Mouse (Mus musculus): Measurements from ENCODE around the gene Mrpl49. TPM values are rescaled to one million over a fixed set of nuclear protein-coding genes. Genes with fewer than 3 reads are reported as not detected.

Mrpl49 gene
- total and polyA plus RNA-seq, 3 experiments: 23.5 to 39.0 (median 37.1) TPM

GRCm38 (mm10) chr19:6005541-6005940, 52.0 kb downstream of the Mrpl49 start:
- Histone ChIP-seq H3K27ac (no peak overlapping the region), H3K4me3 (no peak overlapping the region), H3K9ac (ENCODE audit: low read depth, low read length) (no peak overlapping the region), H3K4me1 (ENCODE audit: control insufficient read depth, insufficient read depth, low read length) (no peaks in the 10 kb centered on the region), H3K36me3 (ENCODE audit: control insufficient read depth, insufficient read depth, low read length) (no peaks in the 10 kb centered on the region), H3K79me2 (replicated peaks; ENCODE audit: control insufficient read depth, insufficient read depth, low read length) (no peaks in the 10 kb centered on the region), H3K27me3 (ENCODE audit: control insufficient read depth, insufficient read depth, low read length) (no peaks in the 10 kb centered on the region)
- no peak for DNase-seq
- intact Hi-C loops (cut with DNase I): no loop called here
- 76% methylated on average over 11 of the region's 11 CpGs for WGBS
- TF ChIP-seq CTCF (IDR thresholded peaks at IDR 0.05) (no peak), POLR2A (IDR thresholded peaks at IDR 0.05; ENCODE audit: insufficient read depth, low read depth, low read length) (no peak), EP300 (IDR thresholded peaks at IDR 0.05; ENCODE audit: insufficient read depth, low read depth, low read length) (no peak)

Small RNA genes within 50 kb of the gene (microRNA-seq; reads per million reads assigned to microRNA genes)
- 1.9 to 2.2 reads per million in 2 experiments for gene Mir6988

Other genes starting within 250 kb of the Mrpl49 start
- 1 to 10 TPM; 7.7 to 8.4 TPM for gene Frmd8, start 182.5 kb downstream of the Mrpl49 start, total RNA-seq (2021)
- gene Frmd8, start 182.5 kb downstream of the Mrpl49 start, polyA plus RNA-seq (2012; rRNA removed): 7.0 and 9.3 TPM in 2 replicates
- gene Slc25a45, start 180.0 kb downstream of the Mrpl49 start, total RNA-seq (2021): 1 to 10 TPM; 2.8 TPM
- 7.9 and 8.2 TPM in 2 replicates for gene Slc25a45, start 180.0 kb downstream of the Mrpl49 start, polyA plus RNA-seq (2012; rRNA removed)
- under 1 TPM; 0.14 to 0.47 TPM for gene Tigd3, start 163.6 kb downstream of the Mrpl49 start, total RNA-seq (2021)
- gene Tigd3, start 163.6 kb downstream of the Mrpl49 start, polyA plus RNA-seq (2012; rRNA removed): 0.25 and 0.67 TPM in 2 replicates
- 10 to 100 TPM; 82.3 to 83.5 TPM for gene Dpf2, start 144.8 kb downstream of the Mrpl49 start, total RNA-seq (2021)
- gene Dpf2, start 144.8 kb downstream of the Mrpl49 start, polyA plus RNA-seq (2012; rRNA removed): 71.8 and 104 TPM in 2 replicates
- gene Cdc42ep2, start 133.0 kb downstream of the Mrpl49 start, total RNA-seq (2021): 1 to 10 TPM; 8.0 to 8.4 TPM
- 11.7 and 19.0 TPM in 2 replicates for gene Cdc42ep2, start 133.0 kb downstream of the Mrpl49 start, polyA plus RNA-seq (2012; rRNA removed)
- gene Pola2, start 93.6 kb downstream of the Mrpl49 start, total RNA-seq (2021): 10 to 100 TPM in 1 of 2 experiments, 1 to 10 TPM in 1; 8.6 to 10.9 TPM
- gene Pola2, start 93.6 kb downstream of the Mrpl49 start, polyA plus RNA-seq (2012; rRNA removed): 27.9 and 38.7 TPM in 2 replicates
- gene Slc22a20, start 71.6 kb downstream of the Mrpl49 start, total RNA-seq (2021): not detected
- gene Slc22a20, start 71.6 kb downstream of the Mrpl49 start, polyA plus RNA-seq (2012; rRNA removed): not detected in 2 replicates
- gene Capn1, start 41.9 kb downstream of the Mrpl49 start, total RNA-seq (2021): 10 to 100 TPM; 26.4 to 26.8 TPM
- gene Capn1, start 41.9 kb downstream of the Mrpl49 start, polyA plus RNA-seq (2012; rRNA removed): 21.5 and 26.2 TPM in 2 replicates
- gene Syvn1, start 11.2 kb downstream of the Mrpl49 start, total RNA-seq (2021): 10 to 100 TPM; 21.3 to 24.2 TPM
- gene Syvn1, start 11.2 kb downstream of the Mrpl49 start, polyA plus RNA-seq (2012; rRNA removed): 17.1 and 23.1 TPM in 2 replicates
- gene Fau, start 59 bp upstream of the Mrpl49 start, total RNA-seq (2021): 100 to 1,000 TPM; 550 to 636 TPM
- gene Fau, start 59 bp upstream of the Mrpl49 start, polyA plus RNA-seq (2012; rRNA removed): 265 and 386 TPM in 2 replicates
- 10 to 100 TPM in 1 of 2 experiments, 1 to 10 TPM in 1; 9.9 to 13.4 TPM for gene Znhit2, start 3.4 kb upstream of the Mrpl49 start, total RNA-seq (2021)
- gene Znhit2, start 3.4 kb upstream of the Mrpl49 start, polyA plus RNA-seq (2012; rRNA removed): 12.3 and 14.4 TPM in 2 replicates
- gene Tm7sf2, start 10.6 kb upstream of the Mrpl49 start, total RNA-seq (2021): 1 to 10 TPM; 2.7 to 3.7 TPM
- gene Tm7sf2, start 10.6 kb upstream of the Mrpl49 start, polyA plus RNA-seq (2012; rRNA removed): 9.3 and 11.9 TPM in 2 replicates
- gene Vps51, start 19.4 kb upstream of the Mrpl49 start, total RNA-seq (2021): 10 to 100 TPM; 19.1 to 22.0 TPM
- 35.1 and 39.0 TPM in 2 replicates for gene Vps51, start 19.4 kb upstream of the Mrpl49 start, polyA plus RNA-seq (2012; rRNA removed)
- not detected for gene Tmem262, start 22.2 kb upstream of the Mrpl49 start, total RNA-seq (2021)
- gene Tmem262, start 22.2 kb upstream of the Mrpl49 start, polyA plus RNA-seq (2012; rRNA removed): not detected in 2 replicates
- gene Gm28374, start 24.5 kb upstream of the Mrpl49 start, total RNA-seq (2021): not detected
- gene Gm28374, start 24.5 kb upstream of the Mrpl49 start, polyA plus RNA-seq (2012; rRNA removed): not detected in 2 replicates
- 10 to 100 TPM; 13.8 to 15.6 TPM for gene Zfpl1, start 27.2 kb upstream of the Mrpl49 start, total RNA-seq (2021)
- gene Zfpl1, start 27.2 kb upstream of the Mrpl49 start, polyA plus RNA-seq (2012; rRNA removed): 47.5 and 50.7 TPM in 2 replicates
- not detected for gene Cdca5, start 27.2 kb upstream of the Mrpl49 start, total RNA-seq (2021)
- 0.09 and 0.27 TPM in 2 replicates for gene Cdca5, start 27.2 kb upstream of the Mrpl49 start, polyA plus RNA-seq (2012; rRNA removed)
- gene AC131692.1, start 36.6 kb upstream of the Mrpl49 start, total RNA-seq (2021): not detected
- not detected in 2 replicates for gene AC131692.1, start 36.6 kb upstream of the Mrpl49 start, polyA plus RNA-seq (2012; rRNA removed)
- not detected for gene Naaladl1, start 48.0 kb upstream of the Mrpl49 start, total RNA-seq (2021)
- not detected in 2 replicates for gene Naaladl1, start 48.0 kb upstream of the Mrpl49 start, polyA plus RNA-seq (2012; rRNA removed)
- 10 to 100 TPM in 1 of 2 experiments, 1 to 10 TPM in 1; 8.7 to 10.3 TPM for gene Sac3d1, start 60.9 kb upstream of the Mrpl49 start, total RNA-seq (2021)
- 13.1 and 15.4 TPM in 2 replicates for gene Sac3d1, start 60.9 kb upstream of the Mrpl49 start, polyA plus RNA-seq (2012; rRNA removed)
- 10 to 100 TPM; 14.1 to 16.6 TPM for gene Snx15, start 70.5 kb upstream of the Mrpl49 start, total RNA-seq (2021)
- gene Snx15, start 70.5 kb upstream of the Mrpl49 start, polyA plus RNA-seq (2012; rRNA removed): 22.0 and 29.5 TPM in 2 replicates
- 1 to 10 TPM in 1 of 2 experiments, under 1 TPM in 1; 0.98 to 1.6 TPM for gene Batf2, start 83.2 kb upstream of the Mrpl49 start, total RNA-seq (2021)
- 2.3 and 3.2 TPM in 2 replicates for gene Batf2, start 83.2 kb upstream of the Mrpl49 start, polyA plus RNA-seq (2012; rRNA removed)
- 10 to 100 TPM; 62.1 to 72.9 TPM for gene Arl2, start 83.8 kb upstream of the Mrpl49 start, total RNA-seq (2021)
- 153 and 155 TPM in 2 replicates for gene Arl2, start 83.8 kb upstream of the Mrpl49 start, polyA plus RNA-seq (2012; rRNA removed)
- gene Majin, start 126.6 kb upstream of the Mrpl49 start, total RNA-seq (2021): not detected
- 0.20 and 0.23 TPM in 2 replicates for gene Majin, start 126.6 kb upstream of the Mrpl49 start, polyA plus RNA-seq (2012; rRNA removed)
- gene Gpha2, start 168.6 kb upstream of the Mrpl49 start, total RNA-seq (2021): not detected
- gene Gpha2, start 168.6 kb upstream of the Mrpl49 start, polyA plus RNA-seq (2012; rRNA removed): 0.27 TPM in 1 of 2 replicates, not detected in the other
- 10 to 100 TPM; 34.8 to 35.1 TPM for gene Ppp2r5b, start 178.1 kb upstream of the Mrpl49 start, total RNA-seq (2021)
- 36.8 and 40.6 TPM in 2 replicates for gene Ppp2r5b, start 178.1 kb upstream of the Mrpl49 start, polyA plus RNA-seq (2012; rRNA removed)
- 10 to 100 TPM; 20.5 to 24.5 TPM for gene Atg2a, start 183.9 kb upstream of the Mrpl49 start, total RNA-seq (2021)
- gene Atg2a, start 183.9 kb upstream of the Mrpl49 start, polyA plus RNA-seq (2012; rRNA removed): 26.3 and 26.7 TPM in 2 replicates
- gene Ehd1, start 218.9 kb upstream of the Mrpl49 start, total RNA-seq (2021): 100 to 1,000 TPM in 1 of 2 experiments, 10 to 100 TPM in 1; 98.0 to 120 TPM
- gene Ehd1, start 218.9 kb upstream of the Mrpl49 start, polyA plus RNA-seq (2012; rRNA removed): 111 and 142 TPM in 2 replicates
- 10 to 100 TPM; 11.7 to 13.9 TPM for gene Cdc42bpg, start 248.7 kb upstream of the Mrpl49 start, total RNA-seq (2021)
- gene Cdc42bpg, start 248.7 kb upstream of the Mrpl49 start, polyA plus RNA-seq (2012; rRNA removed): 7.0 and 7.7 TPM in 2 replicates

Measured in heart, adult 2 months (tissue).